In genomic region chr17:47908079-47908478, GRCm38 (mm10) we compare ENCODE assay signal across 20 mouse cellular contexts. TPM values are rescaled to one million over a fixed set of nuclear protein-coding genes. Genes with fewer than 3 reads are reported as not detected.
DNase-seq lines count a peak whose midpoint lies in the region; ATAC-seq lines count a peak whose summit lies in the region.
"Had no signal": no experiment of that assay in that cellular context is flagged by ENCODE, and none has a peak within 500 bp of the region (broad histone marks: within the 10 kb centered on the region; RNA-seq: fewer than 3 reads in every experiment).

No protein-coding gene starts in this region.

- no peak overlapping the region for H3K4me2 ChIP-seq in lung, embryonic 16.5 days (ENCODE audit: low read depth, low read length)
- no peak overlapping the region for H3K4me2 ChIP-seq in embryonic facial prominence, embryonic 14.5 days (ENCODE audit: low read depth, low read length)
- 0 out of 2 replicates have a peak overlapping the region, but pooled peaks have one; percentile 1 for H3K4me2 ChIP-seq in midbrain, embryonic 14.5 days (ENCODE audit: low read length)
- H3K4me2 ChIP-seq: heart, embryonic 12.5 days had no signal

- H3K4me1 ChIP-seq in lung, embryonic 16.5 days (replicated peaks; ENCODE audit: control insufficient read depth, insufficient read depth, low read length), result peaks cover 45% of the 10 kb centered on the region
- H3K4me1 ChIP-seq in embryonic facial prominence, embryonic 14.5 days (ENCODE audit: control insufficient read depth, insufficient read depth, low read length), result peaks cover 39% of the 10 kb centered on the region
- peaks cover 37% of the 10 kb centered on the region for H3K4me1 ChIP-seq in midbrain, embryonic 14.5 days (ENCODE audit: control insufficient read depth, insufficient read depth, low read length)

- no peak overlapping the region for H3K9ac ChIP-seq in lung, embryonic 16.5 days (ENCODE audit: low read length)
- H3K9ac ChIP-seq in embryonic facial prominence, embryonic 14.5 days (ENCODE audit: low read depth, low read length), result peak overlapping the region; percentile 20; the same call in 1 of the 2 replicates
- H3K9ac ChIP-seq in midbrain, embryonic 14.5 days (replicated peaks; ENCODE audit: low read length), result no peak overlapping the region
- H3K9ac ChIP-seq: heart, embryonic 12.5 days; liver, embryonic 14.5 days had no signal

- ATAC-seq in frontal cortex, adult (ENCODE audit: low TSS enrichment), result peak; percentile 55; the same call in 1 of the 2 replicates
- ATAC-seq in lung, embryonic 16.5 days (ENCODE audit: low read depth), result peak; percentile 51
- no peak for ATAC-seq in embryonic facial prominence, embryonic 14.5 days (ENCODE audit: low read depth)
- ATAC-seq in midbrain, embryonic 14.5 days (ENCODE audit: low FRiP score, low TSS enrichment), result no peak
- ATAC-seq: activated CD4-positive, CD25-positive, alpha-beta regulatory T cell, adult 4 months had no signal

- peaks cover 2% of the 10 kb centered on the region; the same call in 1 of the 2 replicates for H3K36me3 ChIP-seq in lung, embryonic 16.5 days (ENCODE audit: control insufficient read depth, insufficient read depth, low read length)
- peaks cover 18% of the 10 kb centered on the region for H3K36me3 ChIP-seq in embryonic facial prominence, embryonic 14.5 days (ENCODE audit: control insufficient read depth, insufficient read depth, low read length)
- H3K36me3 ChIP-seq in midbrain, embryonic 14.5 days (ENCODE audit: control insufficient read depth, insufficient read depth, low read length), result no peaks in the 10 kb centered on the region

- whole genome bisulfite sequencing in lung, embryonic 16.5 days, result 66% methylated on average over 2 of the region's 2 CpGs
- 94% methylated on average over 2 of the region's 2 CpGs for WGBS in embryonic facial prominence, embryonic 14.5 days
- 62% methylated on average over 2 of the region's 2 CpGs for WGBS in midbrain, embryonic 14.5 days

- no peaks in the 10 kb centered on the region for H3K27me3 ChIP-seq in lung, embryonic 16.5 days (ENCODE audit: control insufficient read depth, insufficient read depth, low read depth, low read length)
- H3K27me3 ChIP-seq in embryonic facial prominence, embryonic 14.5 days (replicated peaks; ENCODE audit: control insufficient read depth, insufficient read depth, low read length), result no peaks in the 10 kb centered on the region
- H3K27me3 ChIP-seq in midbrain, embryonic 14.5 days (ENCODE audit: control insufficient read depth, insufficient read depth, low read length), result no peaks in the 10 kb centered on the region
- H3K27me3 ChIP-seq: heart, embryonic 12.5 days had no signal

- H3K27ac ChIP-seq in lung, embryonic 16.5 days (ENCODE audit: low read length), result no peak overlapping the region; the same call in 1 of the 2 replicates
- no peak overlapping the region for H3K27ac ChIP-seq in embryonic facial prominence, embryonic 14.5 days (replicated peaks; ENCODE audit: low read depth, low read length)
- H3K27ac ChIP-seq in midbrain, embryonic 14.5 days (replicated peaks; ENCODE audit: low read depth, low read length), result no peak overlapping the region; the same call in 1 of the 2 replicates
- H3K27ac ChIP-seq: liver, embryonic 14.5 days; macrophage had no signal

- no peak overlapping the region for H3K4me3 ChIP-seq in lung, embryonic 16.5 days (ENCODE audit: low read length)
- no peak overlapping the region for H3K4me3 ChIP-seq in embryonic facial prominence, embryonic 14.5 days (ENCODE audit: low read depth, low read length)
- H3K4me3 ChIP-seq in midbrain, embryonic 14.5 days (replicated peaks; ENCODE audit: low read depth, low read length), result no peak overlapping the region
- H3K4me3 ChIP-seq: heart, embryonic 12.5 days had no signal

- H3K9me3 ChIP-seq in lung, embryonic 16.5 days (ENCODE audit: control insufficient read depth, low read length), result no peaks in the 10 kb centered on the region
- H3K9me3 ChIP-seq in embryonic facial prominence, embryonic 14.5 days (ENCODE audit: control insufficient read depth, low read length), result no peaks in the 10 kb centered on the region
- no peaks in the 10 kb centered on the region for H3K9me3 ChIP-seq in midbrain, embryonic 14.5 days (ENCODE audit: control insufficient read depth, low read length)
- H3K9me3 ChIP-seq: heart, embryonic 12.5 days had no signal

- DNase-seq in frontal cortex, postnatal 14 days (ENCODE audit: low spot score in 2 of 2), result no peak
- DNase-seq in lung, postnatal 4 days, result no peak
- no peak for DNase-seq in embryonic facial prominence, embryonic 14.5 days (ENCODE audit: low spot score)
- DNase-seq in midbrain, embryonic 14.5 days, result no peak
- DNase-seq in urinary bladder, adult 18-20 months (ENCODE audit: low spot score in 2 of 2), result no peak
- no peak for DNase-seq in thymus, postnatal 14 days
- DNase-seq: adrenal gland, postnatal 36 days; cerebellum, adult 9-11 months; gastrocnemius, postnatal 25 days; heart, postnatal 4 days; kidney, adult 8-10 months; kidney, postnatal 36 days; right cerebral cortex, adult 18-20 months; spleen, adult 18-20 months had no signal

RNA-seq across cellular contexts. Expression of gene Foxp4, which starts 16.4 kb away (rescaled TPM):
- 13.6 and 14.6 TPM in 2 replicates for polyA plus RNA-seq in lung, embryonic 16.5 days (2015; fragmentation: Nextera tagmentation; extraction: Ambion mirVana)
- polyA plus RNA-seq in embryonic facial prominence, embryonic 14.5 days (2014; fragmentation: Nextera tagmentation; extraction: Ambion mirVana), result 21.0 and 22.7 TPM in 2 replicates
- 40.6 and 40.9 TPM in 2 replicates for polyA plus RNA-seq in midbrain, embryonic 14.5 days (2014; fragmentation: Nextera tagmentation; extraction: Ambion mirVana)

Comparison
In these comparisons a context has a peak if more than half of its experiments do, and no peak if none do; other contexts are left out.
1. ATAC-seq: peak in frontal cortex, adult (single experiment) and lung, embryonic 16.5 days (single experiment); none in embryonic facial prominence, embryonic 14.5 days (single experiment) and midbrain, embryonic 14.5 days (single experiment).